Mouse (Mus musculus) Patski (cell line): ENCODE results near the gene Pbld1. TPM values are rescaled to one million over a fixed set of nuclear protein-coding genes. Genes with fewer than 3 reads are reported as not detected.

Experiments
- ATAC-seq: fragments of 100-300 bp; one replicate; pipeline ENCODE4 v1.8.0; 2021
- CTCF ChIA-PET: fragments of 350-600 bp; sonication (Branson Sonifier 250); formaldehyde crosslinking; loops from one replicate; lab custom pipeline; 2022; ENCODE audit warnings: inconsistent platforms; lab: Charles Lee
- POLR2A ChIA-PET: fragments of 350-600 bp; sonication (Branson Sonifier 250); formaldehyde crosslinking; loops from one replicate; lab custom pipeline; 2022; ENCODE audit warnings: antibody characterized with exemption, inconsistent platforms; lab: Charles Lee
- DNase-seq: peaks from one replicate; pipeline ENCODE4 v3.0.0-alpha.2; 2011; ENCODE audit warnings: low read depth, low spot score
- H3K27me3 ChIP-seq: fragments of 371-371 bp; one replicate; pipeline ENCODE4 v1.5.1; 2021
- CTCF ChIP-seq: fragments of 100-300 bp; IDR thresholded peaks from one replicate; pipeline ENCODE4 v1.5.1; 2021
- in situ Hi-C: fragments of 300-500 bp; cut with MboI; formaldehyde crosslinking; loops from 3 replicates; pipeline ENCODE4 v1.11.1; 2018; ENCODE audit warnings: low pct_unique_long_range_greater_than_20kb, mixed read lengths
- polyA plus RNA-seq: library from polyadenylated mRNA; unstranded; gene quantifications from one replicate; pipeline ENCODE4 v1.2.3, GENCODE M21; 2021

Gene Pbld1
- polyA plus RNA-seq = 0.59 TPM

- DNase-seq (no peak), ATAC-seq (no peak)
- no peak for TF ChIP-seq CTCF
- ChIA-PET POLR2A (interaction anchor here (1.0 kb wide), 1 partner anchor 62 kb away, joined by 3 read pairs; no protein-coding TSS in a partner anchor), CTCF (interaction anchor here (0.7 to 1.3 kb wide), 4 partner anchors 8 to 74 kb away, joined by 3 read pairs; no protein-coding TSS in a partner anchor)
- in situ Hi-C loops = loop anchor here (5.0 to 10.0 kb wide), 2 partner anchors 33 to 75 kb away; partner anchors contain the start of gene Rufy2
- no peaks in the 10 kb centered on the region for H3K27me3 ChIP-seq
Measured at GRCm38 (mm10) chr10:63059862-63060261, at the start of gene Pbld1. Gene Pbld1, plus strand, starts transcription at chr10:63060162.

- ChIA-PET CTCF (interaction anchor here (1.1 kb wide), 1 partner anchor 23 kb away, joined by 4 read pairs; no protein-coding TSS in a partner anchor), POLR2A (interaction anchor here (1.7 kb wide), 1 partner anchor 10 kb away, joined by 3 read pairs; no protein-coding TSS in a partner anchor)
- ATAC-seq (no peak), DNase-seq (no peak)
- no peak for TF ChIP-seq CTCF
- in situ Hi-C loops = no loop called here
- no peaks in the 10 kb centered on the region for H3K27me3 ChIP-seq
Measured at GRCm38 (mm10) chr10:63010268-63010667, 49.7 kb upstream of the Pbld1 start.

DNA sequence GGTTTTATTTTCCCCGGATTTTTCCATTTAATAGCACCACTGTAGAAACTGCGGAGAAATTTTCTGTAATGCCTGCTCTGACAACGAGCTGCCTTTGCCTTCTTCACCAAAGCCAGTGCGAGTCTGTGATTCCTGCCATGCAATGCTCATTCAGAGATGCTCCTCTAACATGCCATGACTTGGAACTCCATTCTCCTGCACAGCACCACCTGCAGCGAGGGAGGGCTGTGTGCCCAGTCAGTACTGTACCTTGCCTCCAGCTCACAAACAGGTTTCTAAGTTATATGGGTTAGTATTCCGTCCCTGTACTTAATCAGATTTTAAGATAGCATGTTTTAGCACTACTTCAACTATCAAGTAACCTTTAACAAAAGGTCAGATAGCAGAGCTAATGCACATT is 48.4 kb upstream of the Pbld1 start:
- H3K27me3 ChIP-seq = no peaks in the 10 kb centered on the region
- CTCF ChIA-PET = interaction anchor here (0.9 to 1.2 kb wide), 2 partner anchors 17 to 52 kb away, joined by 3 to 4 read pairs; no protein-coding TSS in a partner anchor
- TF ChIP-seq CTCF = no peak
- POLR2A ChIA-PET = interaction anchor here (1.6 to 1.7 kb wide), 3 partner anchors 10 to 31 kb away, joined by 3 to 4 read pairs (median 3); no protein-coding TSS in a partner anchor
- in situ Hi-C loops = no loop called here
- DNase-seq (no peak), ATAC-seq (no peak)

DNA sequence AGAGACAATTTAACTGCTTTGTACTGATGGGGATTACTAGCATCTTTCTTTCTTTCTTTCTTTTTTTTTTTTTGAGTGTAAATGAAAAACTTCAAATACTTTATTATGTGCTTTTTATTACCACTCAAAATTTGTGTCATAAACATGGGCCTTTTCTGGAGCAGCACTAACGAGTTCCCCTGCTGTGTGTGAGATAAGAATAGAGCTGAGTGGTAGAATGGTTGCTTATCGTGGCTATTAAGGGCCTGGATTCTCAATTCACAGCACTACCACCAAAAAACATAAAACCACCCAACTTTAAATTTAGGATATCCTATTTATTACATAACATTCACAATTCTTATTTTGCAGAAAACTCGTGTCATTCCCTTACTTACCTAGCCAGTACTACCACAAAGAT is 46.5 kb upstream of the Pbld1 start:
- no peak for TF ChIP-seq CTCF
- CTCF ChIA-PET = no interaction called here
- POLR2A ChIA-PET = no interaction called here
- ATAC-seq (no peak), DNase-seq (no peak)
- H3K27me3 ChIP-seq = no peaks in the 10 kb centered on the region
- in situ Hi-C loops = no loop called here

GRCm38 (mm10) chr10:63014168-63014567 is 45.8 kb upstream of the Pbld1 start:
- CTCF ChIA-PET = no interaction called here
- POLR2A ChIA-PET = no interaction called here
- no peak for TF ChIP-seq CTCF
- DNase-seq (no peak), ATAC-seq (no peak)
- no peaks in the 10 kb centered on the region for H3K27me3 ChIP-seq
- in situ Hi-C loops = no loop called here

DNA sequence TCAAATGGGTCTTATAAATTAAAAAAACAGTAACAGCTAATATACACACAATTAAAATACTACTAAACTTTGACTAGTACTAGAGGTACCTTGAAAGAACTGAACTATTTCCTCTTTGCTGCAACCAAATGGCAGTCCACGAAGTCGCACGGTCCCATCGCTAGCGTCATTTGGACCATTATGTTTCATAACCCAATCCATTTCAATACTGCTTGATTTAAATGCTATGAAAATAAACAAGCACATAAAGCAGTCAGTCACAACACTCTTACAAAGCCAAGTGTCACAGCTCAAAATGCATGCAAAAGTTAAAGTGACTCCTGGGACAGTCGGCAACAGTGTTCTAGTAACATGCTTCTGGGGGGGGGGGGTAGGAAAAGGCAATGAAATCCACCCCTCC is 40.7 kb upstream of the Pbld1 start:
- TF ChIP-seq CTCF = no peak
- no peak for ATAC-seq
- H3K27me3 ChIP-seq = no peaks in the 10 kb centered on the region
- DNase-seq = no peak
- in situ Hi-C loops = no loop called here
- POLR2A ChIA-PET = no interaction called here
- CTCF ChIA-PET = interaction anchor here (1.8 kb wide), 1 partner anchor 12 kb away, joined by 4 read pairs; no protein-coding TSS in a partner anchor

- ChIA-PET POLR2A (interaction anchor here (1.2 kb wide), 1 partner anchor 10 kb away, joined by 4 read pairs; no protein-coding TSS in a partner anchor), CTCF (no interaction called here)
- ATAC-seq = no peak
- in situ Hi-C loops = no loop called here
- no peak for DNase-seq
- TF ChIP-seq CTCF = no peak
- H3K27me3 ChIP-seq = no peaks in the 10 kb centered on the region
Measured at GRCm38 (mm10) chr10:63021702-63022101, 38.3 kb upstream of the Pbld1 start.

GRCm38 (mm10) chr10:63022541-63023120 is 37.3 kb upstream of the Pbld1 start:
- no peaks in the 10 kb centered on the region for H3K27me3 ChIP-seq
- ATAC-seq (no peak), DNase-seq (no peak)
- in situ Hi-C loops = no loop called here
- ChIA-PET POLR2A (no interaction called here), CTCF (interaction anchor here (0.9 kb wide), 1 partner anchor 38 kb away, joined by 3 read pairs; the partner anchor contains the start of gene Pbld1)
- TF ChIP-seq CTCF = no peak

DNA sequence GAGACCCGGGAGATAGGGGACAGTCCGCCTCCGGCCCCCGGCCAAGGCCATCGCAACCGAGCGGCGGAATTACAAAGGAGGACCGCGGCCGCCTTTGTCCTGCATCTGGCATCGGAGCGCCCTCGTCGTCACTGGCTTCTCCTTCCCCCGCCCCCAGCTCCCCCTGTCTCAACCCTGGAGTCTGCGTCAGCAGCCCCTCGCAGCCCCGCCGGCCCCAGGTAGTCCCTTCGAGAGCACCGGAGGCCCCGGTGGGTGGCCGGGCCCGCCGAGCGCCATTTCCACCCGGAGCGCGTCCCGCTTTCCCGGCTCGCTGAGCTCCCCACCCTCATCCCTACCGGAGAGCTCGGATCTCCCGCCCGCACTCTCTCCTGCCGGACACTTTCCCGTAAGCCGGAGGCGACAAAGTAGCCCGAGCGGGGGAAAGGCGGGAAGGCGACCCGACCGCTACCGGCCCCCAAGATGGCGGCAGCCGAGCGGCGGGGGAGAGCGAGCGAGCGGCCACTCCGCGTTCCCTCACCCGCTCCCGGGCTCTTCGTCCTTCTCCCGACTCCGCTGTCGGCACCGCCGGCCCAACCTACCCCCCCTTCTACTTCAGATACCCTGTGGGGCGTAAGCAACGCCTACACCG is 36.7 kb upstream of the Pbld1 start:
- CTCF ChIA-PET = interaction anchor here (0.9 kb wide), 1 partner anchor 37 kb away, joined by 3 read pairs; the partner anchor contains the start of gene Pbld1
- in situ Hi-C loops = no loop called here
- DNase-seq = no peak
- POLR2A ChIA-PET = interaction anchor here (0.6 kb wide), 1 partner anchor 343 kb away, joined by 3 read pairs; no protein-coding TSS in a partner anchor
- TF ChIP-seq CTCF = no peak
- ATAC-seq = peak; percentile 12
- no peaks in the 10 kb centered on the region for H3K27me3 ChIP-seq

DNA sequence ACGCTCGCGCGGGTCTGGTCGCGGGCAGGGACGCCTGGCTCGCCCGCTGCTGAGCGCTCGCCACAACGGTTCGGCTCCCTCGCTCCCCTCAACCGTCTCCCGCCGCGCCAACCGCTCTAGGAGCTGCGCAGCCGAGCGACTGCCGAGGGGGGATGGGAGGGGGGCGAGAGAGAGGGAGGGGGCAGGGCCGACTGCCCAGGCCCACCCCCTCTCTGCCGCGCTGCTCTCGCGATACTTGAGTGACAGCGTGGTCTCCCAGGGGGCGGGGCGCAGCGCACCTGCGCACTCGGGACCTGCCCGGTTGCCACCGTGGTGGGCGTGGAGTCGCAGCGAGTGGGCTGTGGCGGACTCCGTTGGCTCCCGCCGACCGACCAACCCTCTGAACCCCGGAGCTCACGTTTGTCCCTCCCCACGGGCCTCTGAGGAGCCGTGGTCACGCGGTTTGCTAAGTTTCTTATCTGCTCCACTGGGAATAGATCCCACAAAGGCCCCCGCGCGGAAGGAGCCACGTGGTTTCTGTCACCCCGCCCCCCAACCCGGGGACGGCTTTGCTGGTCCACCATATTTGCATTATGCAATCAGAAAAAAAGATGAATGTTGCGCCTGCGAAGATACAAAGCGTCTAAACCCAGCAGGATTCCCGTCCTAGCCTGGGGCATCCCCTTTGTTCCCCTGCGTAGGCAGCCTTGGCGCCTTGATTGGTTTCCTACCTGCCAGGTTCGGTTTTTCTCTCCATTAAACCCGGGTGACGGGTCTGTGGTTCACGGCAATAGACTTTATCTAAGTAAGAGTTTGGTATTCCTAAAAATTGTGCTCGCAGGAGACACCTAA is 36.0 kb upstream of the Pbld1 start, which contains the start of the genes Hnrnph3 and Pbld2:
Gene Hnrnph3 (minus strand): TSS at position 469 of the 831 bp plus-strand sequence.
Gene Pbld2 (plus strand): TSS at position 567 of the 831 bp plus-strand sequence.
- ChIA-PET POLR2A (interaction anchor here (0.6 kb wide), 1 partner anchor 343 kb away, joined by 3 read pairs; no protein-coding TSS in a partner anchor), CTCF (interaction anchor here (1.4 to 3.4 kb wide), 2 partner anchors 41 to 51 kb away, joined by 3 to 19 read pairs; no protein-coding TSS in a partner anchor)
- ATAC-seq (peak; percentile 81), DNase-seq (peak; percentile 77)
- TF ChIP-seq CTCF = no peak
- in situ Hi-C loops = no loop called here
- no peaks in the 10 kb centered on the region for H3K27me3 ChIP-seq
